Mouse (Mus musculus) stomach, embryonic 16.5 days (tissue): Measurements from ENCODE around the gene Gna14. TPM values are rescaled to one million over a fixed set of nuclear protein-coding genes. Genes with fewer than 3 reads are reported as not detected.

Experiments
- ATAC-seq: fragments of 200-750 bp; cut with Nextera tagmentation; 2 replicates; pipeline ENCODE4 v1.8.0; 2017; ENCODE audit warnings: moderate number of reproducible peaks, moderate TSS enrichment; ENCODE audit not compliant: insufficient read depth, low FRiP score
- H3K27ac ChIP-seq: fragments of 300-500 bp; sonication (generic); 2 replicates; pipeline ENCODE4 v1.5.1; 2014; ENCODE audit warnings: low read length
- H3K27me3 ChIP-seq: fragments of 300-500 bp; sonication (generic); 2 replicates; pipeline ENCODE4 v1.6.1; 2014; ENCODE audit warnings: low read length, control low read depth, mixed read lengths; ENCODE audit not compliant: control insufficient read depth, insufficient read depth
- H3K36me3 ChIP-seq: fragments of 300-500 bp; sonication (generic); 2 replicates; pipeline ENCODE4 v1.6.1; 2014; ENCODE audit warnings: low read length; ENCODE audit not compliant: control insufficient read depth, insufficient read depth
- H3K4me1 ChIP-seq: fragments of 300-500 bp; sonication (generic); 2 replicates; pipeline ENCODE4 v1.6.1; 2014; ENCODE audit warnings: low read length, control low read depth, mixed read lengths; ENCODE audit not compliant: control insufficient read depth, insufficient read depth
- H3K4me2 ChIP-seq: fragments of 300-500 bp; sonication (generic); 2 replicates; pipeline ENCODE4 v1.6.1; 2014; ENCODE audit warnings: low read depth, low read length, mixed read lengths
- H3K4me3 ChIP-seq: fragments of 300-500 bp; sonication (generic); replicated peaks from 2 replicates; pipeline ENCODE4 v1.5.1; 2014; ENCODE audit warnings: mild to moderate bottlenecking, low read length
- H3K9ac ChIP-seq: fragments of 300-500 bp; sonication (generic); 2 replicates; pipeline ENCODE4 v1.6.1; 2014; ENCODE audit warnings: low read length
- H3K9me3 ChIP-seq: fragments of 300-500 bp; sonication (generic); replicated peaks from 2 replicates; pipeline ENCODE4 v1.6.1; 2016; ENCODE audit warnings: low read length, control low read depth; ENCODE audit not compliant: control insufficient read depth
- WGBS: fragments of 180-500 bp; shearing (Covaris S2); extraction: QIAGEN DNeasy Blood & Tissue Kit; methylation state at CpG from one replicate; pipeline ENCODE4 v1.1.7; 2014; 5-methylcytosine and 5-hydroxymethylcytosine counted together
- polyA plus RNA-seq: library from polyadenylated mRNA; unstranded; fragments of >200 nt; fragmentation: Nextera tagmentation; extraction: Ambion mirVana; gene quantifications from 2 replicates; pipeline ENCODE4 v1.2.1, GENCODE M21; 2015

Gna14 gene
- 13.7 and 14.3 TPM in 2 replicates for polyA plus RNA-seq

GRCm38 (mm10) chr19:16435531-16436231 is at the start of gene Gna14:
Gene Gna14 (plus strand): TSS chr19:16435762.
- Histone ChIP-seq H3K9ac (peak within 1 kb of the TSS; percentile 68), H3K27me3 (no peaks in the 10 kb centered on the region), H3K4me2 (peak within 1 kb of the TSS; percentile 90), H3K4me1 (peaks cover 24% of the 10 kb centered on the region; the same call in 1 of the 2 replicates), H3K36me3 (no peaks in the 10 kb centered on the region), H3K27ac (peak within 1 kb of the TSS; percentile 28), H3K4me3 (peak within 1 kb of the TSS; percentile 53), H3K9me3 (no peaks in the 10 kb centered on the region)
- peak; percentile 74 for ATAC-seq
- 1% methylated on average over 27 of the region's 27 CpGs for WGBS

GRCm38 (mm10) chr19:16386514-16386913 is 49.0 kb upstream of the Gna14 start:
- Histone ChIP-seq H3K9ac (no peak overlapping the region), H3K4me1 (no peaks in the 10 kb centered on the region), H3K27me3 (no peaks in the 10 kb centered on the region), H3K4me3 (no peak overlapping the region), H3K9me3 (no peaks in the 10 kb centered on the region), H3K36me3 (0 out of 2 replicates have a peak, but pooled peaks cover 6% of the 10 kb centered on the region), H3K4me2 (no peak overlapping the region), H3K27ac (no peak overlapping the region)
- ATAC-seq = no peak; the same call in 1 of the 2 replicates
- 60% methylated on average over 6 of the region's 6 CpGs for WGBS

GRCm38 (mm10) chr19:16390192-16390795 is 45.3 kb upstream of the Gna14 start:
- no peaks in the 10 kb centered on the region for H3K4me1 ChIP-seq
- no peak for ATAC-seq
- H3K27ac ChIP-seq = no peak overlapping the region
- no peak overlapping the region for H3K9ac ChIP-seq
- WGBS = 80% methylated on average over 6 of the region's 6 CpGs
- H3K4me2 ChIP-seq = no peak overlapping the region
- no peaks in the 10 kb centered on the region for H3K27me3 ChIP-seq
- H3K4me3 ChIP-seq = no peak overlapping the region
- H3K9me3 ChIP-seq = no peaks in the 10 kb centered on the region
- no peaks in the 10 kb centered on the region for H3K36me3 ChIP-seq

GRCm38 (mm10) chr19:16394381-16394780 is 41.2 kb upstream of the Gna14 start:
- 82% methylated on average over 5 of the region's 5 CpGs for WGBS
- Histone ChIP-seq H3K27ac (no peak overlapping the region), H3K4me1 (no peaks in the 10 kb centered on the region), H3K27me3 (no peaks in the 10 kb centered on the region), H3K9me3 (no peaks in the 10 kb centered on the region), H3K9ac (no peak overlapping the region), H3K4me3 (no peak overlapping the region), H3K4me2 (no peak overlapping the region), H3K36me3 (no peaks in the 10 kb centered on the region)
- ATAC-seq = no peak

GRCm38 (mm10) chr19:16403101-16403500 is 32.5 kb upstream of the Gna14 start:
- Histone ChIP-seq H3K4me3 (no peak overlapping the region), H3K27ac (no peak overlapping the region), H3K27me3 (no peaks in the 10 kb centered on the region), H3K4me1 (no peaks in the 10 kb centered on the region), H3K9ac (no peak overlapping the region), H3K9me3 (no peaks in the 10 kb centered on the region), H3K4me2 (no peak overlapping the region), H3K36me3 (no peaks in the 10 kb centered on the region)
- no peak for ATAC-seq
- WGBS = 77% methylated on average over 6 of the region's 6 CpGs

DNA sequence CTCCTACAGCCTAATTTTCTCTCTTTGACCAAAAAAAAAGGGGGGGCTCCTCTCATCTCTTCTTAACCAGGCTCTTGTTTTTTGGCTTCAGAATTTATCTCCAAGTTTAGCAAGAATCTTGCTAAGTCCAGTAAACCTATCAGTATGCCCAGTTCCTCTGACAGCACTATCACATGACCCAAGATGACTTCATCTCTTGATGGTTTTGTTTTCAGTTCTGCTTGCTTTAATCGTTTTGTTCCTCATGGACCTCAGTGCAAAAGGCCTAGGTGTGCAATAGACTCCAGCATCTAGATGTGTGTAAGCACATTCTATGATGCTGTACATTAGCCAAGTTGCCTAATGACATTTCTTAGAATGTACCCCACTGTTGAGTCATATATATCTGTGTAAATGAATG is 27.8 kb upstream of the Gna14 start:
- Histone ChIP-seq H3K4me3 (no peak overlapping the region), H3K27me3 (no peaks in the 10 kb centered on the region), H3K4me2 (no peak overlapping the region), H3K9me3 (no peaks in the 10 kb centered on the region), H3K27ac (no peak overlapping the region), H3K36me3 (no peaks in the 10 kb centered on the region), H3K4me1 (peaks cover 6% of the 10 kb centered on the region), H3K9ac (no peak overlapping the region)
- ATAC-seq = no peak
- WGBS = 85% methylated on average over 1 of the region's 1 CpGs

- H3K4me3 ChIP-seq = no peak overlapping the region
- peaks cover 6% of the 10 kb centered on the region for H3K4me1 ChIP-seq
- ATAC-seq = no peak
- no peaks in the 10 kb centered on the region for H3K36me3 ChIP-seq
- no peaks in the 10 kb centered on the region for H3K9me3 ChIP-seq
- no peaks in the 10 kb centered on the region for H3K27me3 ChIP-seq
- no peak overlapping the region for H3K9ac ChIP-seq
- no peak overlapping the region for H3K27ac ChIP-seq
- no peak overlapping the region for H3K4me2 ChIP-seq
Observed at GRCm38 (mm10) chr19:16411302-16411701, 24.3 kb upstream of the Gna14 start.

- ATAC-seq = no peak
- WGBS = 75% methylated on average over 5 of the region's 5 CpGs
- Histone ChIP-seq H3K4me3 (no peak overlapping the region), H3K4me2 (no peak overlapping the region), H3K9ac (no peak overlapping the region), H3K27me3 (no peaks in the 10 kb centered on the region), H3K27ac (no peak overlapping the region), H3K4me1 (no peaks in the 10 kb centered on the region), H3K36me3 (no peaks in the 10 kb centered on the region), H3K9me3 (no peaks in the 10 kb centered on the region)
Observed at GRCm38 (mm10) chr19:16418086-16418663, 17.4 kb upstream of the Gna14 start.

GRCm38 (mm10) chr19:16425596-16425995 is 10.0 kb upstream of the Gna14 start:
- H3K27me3 ChIP-seq = no peaks in the 10 kb centered on the region
- H3K9me3 ChIP-seq = peaks cover 5% of the 10 kb centered on the region; the same call in 1 of the 2 replicates
- H3K4me2 ChIP-seq = no peak overlapping the region
- 66% methylated on average over 2 of the region's 2 CpGs for WGBS
- H3K9ac ChIP-seq = no peak overlapping the region
- ATAC-seq = no peak
- H3K4me3 ChIP-seq = no peak overlapping the region
- H3K4me1 ChIP-seq = no peaks in the 10 kb centered on the region
- no peak overlapping the region for H3K27ac ChIP-seq
- H3K36me3 ChIP-seq = no peaks in the 10 kb centered on the region
